Mouse (Mus musculus) retina, postnatal 7 days (tissue): ENCODE data around the gene Sco1.
"Not testable (repeated sequence)": the region's sequence is repeated elsewhere in the genome, so short reads cannot be mapped to it uniquely, and the experiment has no call there.

ENCODE experiments used
- DNase-seq: peaks from one replicate; pipeline ENCODE4 v3.0.0-alpha.2; 2012; ENCODE audit warnings: low read depth, low spot score

Sco1 gene

DNA sequence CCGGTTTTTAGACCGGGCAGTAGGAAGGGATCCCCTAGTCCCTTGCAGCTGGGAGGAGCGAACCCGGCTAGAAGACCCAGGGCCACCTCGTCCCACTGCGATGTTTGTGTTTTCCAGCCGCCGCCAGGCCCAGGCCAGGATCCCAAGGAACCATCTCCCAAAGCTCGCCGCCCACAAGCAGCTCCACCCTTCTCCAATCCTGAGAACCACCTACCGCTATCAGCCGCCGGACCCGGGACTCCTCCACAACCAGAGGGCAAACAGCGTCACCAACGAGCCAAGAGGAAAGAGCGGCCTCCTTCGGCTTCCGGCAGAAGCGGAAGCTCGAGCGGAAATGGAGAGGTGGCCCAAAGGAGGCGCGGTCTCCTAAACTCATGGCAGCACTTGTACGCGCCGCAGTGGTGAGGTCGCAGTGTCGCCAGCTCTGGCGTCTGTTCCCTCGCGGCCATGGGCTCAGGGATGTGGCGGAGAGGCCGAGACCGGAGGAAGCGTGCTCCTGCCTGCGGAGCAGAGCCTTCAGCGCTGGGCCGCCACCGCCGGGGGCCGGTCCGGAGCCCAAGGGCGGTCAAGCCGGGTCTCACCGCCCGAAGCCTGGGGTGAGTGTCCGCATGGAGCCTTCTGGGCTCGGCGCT, at the start of gene Sco1, which contains the start of gene Adprm:
Gene Sco1, plus strand, starts transcription at position 350 of the 632 bp plus-strand sequence.
Gene Adprm, minus strand, starts transcription at position 274 of the 632 bp plus-strand sequence.
- DNase-seq = peak; percentile 72

DNA sequence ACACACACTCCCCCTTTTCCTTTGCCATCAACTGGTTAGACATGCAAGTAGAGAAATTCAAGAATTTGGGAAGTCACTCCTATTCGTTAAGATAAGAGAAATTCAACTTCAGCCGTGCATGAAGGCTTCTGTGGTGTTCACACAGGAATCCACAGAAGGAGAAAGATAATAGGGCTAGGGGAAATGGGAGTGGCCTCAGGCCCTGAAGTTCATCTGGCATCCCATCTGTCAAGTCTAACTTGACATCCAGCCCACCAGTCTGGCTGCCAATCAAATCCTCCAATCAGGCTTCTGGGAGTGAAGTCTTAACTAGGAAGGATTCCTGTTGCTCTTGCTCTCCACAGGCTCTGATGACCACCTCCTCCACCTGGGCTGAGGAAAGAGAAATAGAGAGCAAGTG, 49.6 kb upstream of the Sco1 start:
- no peak for DNase-seq

DNA sequence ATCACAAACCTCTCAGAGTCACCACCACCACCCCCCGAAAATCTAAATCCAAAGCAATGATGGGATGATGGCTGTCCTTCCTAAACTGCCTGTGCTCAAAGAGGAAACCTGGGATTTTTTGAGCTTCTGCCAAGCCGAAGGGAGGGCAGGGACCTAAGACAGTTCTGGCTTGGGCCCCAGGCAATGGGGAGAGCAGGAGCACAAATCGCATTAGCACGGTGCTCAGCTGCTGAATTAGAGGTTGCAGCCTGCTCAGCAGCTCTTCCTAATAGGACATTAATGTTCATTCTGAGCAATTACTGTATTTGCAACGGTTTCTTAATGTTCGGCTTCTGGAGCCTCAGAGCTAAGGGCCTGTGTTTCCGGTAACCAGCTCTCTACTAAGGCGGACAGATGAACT, 44.5 kb upstream of the Sco1 start:
- no peak for DNase-seq

DNA sequence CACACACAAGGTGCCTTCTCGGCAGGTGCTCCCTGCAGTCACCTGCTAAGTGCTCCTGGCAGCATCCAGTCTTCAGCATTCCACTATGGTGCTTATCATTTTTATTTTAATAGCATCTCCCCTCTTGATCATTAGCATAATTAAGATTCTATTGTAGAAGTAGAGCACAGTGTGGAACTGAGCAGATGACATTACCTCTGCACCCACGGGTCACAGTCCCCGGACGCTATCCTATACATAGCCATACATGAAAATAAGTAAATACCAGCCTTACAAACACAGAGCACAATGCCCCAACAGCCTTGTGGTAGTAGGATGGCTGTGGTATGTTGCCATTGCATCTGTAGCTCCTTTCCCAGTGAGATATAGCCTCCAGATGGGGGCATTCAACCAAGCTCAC, 43.9 kb upstream of the Sco1 start:
- DNase-seq = no peak

DNA sequence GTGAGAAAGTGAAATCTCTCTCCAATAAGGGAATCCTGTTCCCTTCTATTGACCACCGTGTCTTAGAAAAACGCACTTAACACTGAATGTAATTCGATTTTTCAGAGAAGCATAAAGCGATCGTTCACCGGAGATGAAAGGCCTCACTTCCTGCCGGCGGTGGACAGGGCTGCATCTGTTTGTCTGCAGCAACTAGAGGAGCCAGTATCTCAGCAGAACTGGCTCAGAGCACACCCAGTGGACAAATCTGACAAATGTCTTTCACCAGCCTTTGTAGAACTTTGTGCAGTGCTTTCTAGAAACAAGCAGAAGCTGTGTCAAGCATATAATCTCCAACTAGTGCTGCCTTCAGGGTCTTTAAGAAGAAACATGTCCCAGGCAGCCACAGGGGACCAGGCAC, 42.0 kb upstream of the Sco1 start:
- DNase-seq = no peak

DNA sequence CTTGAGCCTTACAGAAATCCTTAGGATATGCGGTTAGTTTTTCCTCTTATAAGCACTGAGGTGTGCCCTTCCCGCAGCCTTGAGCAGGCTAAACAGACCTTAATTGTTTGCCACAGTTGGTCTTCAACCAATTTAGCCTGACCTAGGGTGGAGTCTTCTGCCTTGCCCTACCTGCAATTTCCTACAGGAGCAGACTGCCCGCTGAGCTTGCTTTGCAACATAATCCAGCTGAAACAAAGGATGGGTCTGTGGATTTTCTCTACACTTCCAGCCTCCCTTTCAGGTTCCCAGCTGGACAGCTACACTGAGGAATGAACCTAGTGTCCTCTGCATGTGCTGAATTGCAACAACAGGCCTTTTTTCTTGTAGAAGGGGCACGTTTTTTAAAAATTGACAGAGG, 40.8 kb upstream of the Sco1 start:
- DNase-seq = no peak

DNA sequence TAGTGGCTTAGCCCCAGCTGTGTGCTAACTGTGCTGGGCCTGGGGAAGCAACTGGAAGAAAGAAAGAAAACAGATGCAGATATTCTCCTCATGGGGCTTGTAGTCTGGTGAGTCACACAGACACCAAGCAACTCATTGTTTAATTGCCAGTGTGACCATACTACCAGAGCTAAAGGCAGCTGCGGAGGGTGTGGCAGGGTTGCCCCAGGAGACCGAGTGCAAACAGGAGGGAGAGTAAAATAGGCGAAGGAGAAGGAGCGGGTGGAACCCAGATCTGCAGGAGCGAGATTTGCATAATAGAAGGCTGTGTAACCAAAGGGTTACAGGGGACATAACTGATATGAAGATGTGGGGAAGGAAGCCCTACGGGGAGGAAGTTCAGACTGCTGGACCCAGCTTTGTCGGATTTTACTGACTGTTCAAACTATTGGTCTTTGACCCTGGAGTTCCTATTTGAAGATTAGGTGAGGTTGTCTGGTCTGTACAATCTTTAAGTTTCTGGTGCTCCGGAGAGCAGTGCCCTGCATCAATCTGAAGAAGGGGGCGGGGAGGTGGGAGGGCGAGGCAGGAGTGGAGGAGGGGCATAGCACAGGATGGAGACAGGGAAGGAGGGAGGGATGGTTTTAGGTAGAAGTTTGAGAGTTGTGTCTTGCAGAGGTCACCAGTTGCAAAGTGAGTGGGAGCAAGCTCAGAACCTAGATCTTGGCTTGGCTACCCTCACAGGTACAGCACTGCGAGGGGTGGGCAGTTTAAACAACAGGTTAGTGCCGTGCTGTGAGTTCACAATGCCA, 34.5 kb upstream of the Sco1 start:
- no peak for DNase-seq

DNA sequence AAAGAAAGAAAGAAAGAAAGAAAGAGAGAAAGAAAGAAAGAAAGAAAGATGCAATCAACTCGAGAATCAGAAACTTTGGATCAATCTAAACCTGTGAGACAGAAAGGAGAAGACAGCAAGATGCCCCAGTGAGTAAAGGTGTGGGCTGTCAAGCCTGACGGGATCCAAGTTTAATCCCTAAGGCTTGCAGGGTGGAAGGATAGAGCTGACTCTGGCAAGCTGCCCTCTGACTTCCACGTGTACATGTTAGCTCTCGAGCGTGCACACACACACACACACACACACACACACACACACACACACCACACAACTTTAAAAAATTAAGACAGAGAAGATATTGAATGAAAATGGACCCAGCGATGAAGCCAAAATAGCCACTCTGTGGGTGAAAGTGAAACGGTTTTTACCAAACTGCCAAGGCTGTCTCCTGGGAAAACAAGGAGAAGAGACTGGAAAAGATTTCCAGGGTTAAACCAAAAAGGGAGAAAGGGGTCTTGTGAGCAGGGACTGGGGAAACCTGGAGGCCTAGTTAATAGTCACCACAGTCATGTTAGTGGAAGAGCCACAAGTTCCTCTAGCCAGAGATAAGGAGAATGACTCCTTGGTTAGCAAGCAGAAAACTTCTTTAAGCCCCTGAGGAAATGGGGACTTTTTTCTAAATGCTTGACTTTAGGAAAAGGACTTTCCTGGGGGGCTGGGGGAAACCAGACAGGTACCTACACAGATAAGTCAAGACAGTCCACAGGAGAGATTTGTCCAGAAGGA, 32.6 kb upstream of the Sco1 start:
- no peak for DNase-seq

DNA sequence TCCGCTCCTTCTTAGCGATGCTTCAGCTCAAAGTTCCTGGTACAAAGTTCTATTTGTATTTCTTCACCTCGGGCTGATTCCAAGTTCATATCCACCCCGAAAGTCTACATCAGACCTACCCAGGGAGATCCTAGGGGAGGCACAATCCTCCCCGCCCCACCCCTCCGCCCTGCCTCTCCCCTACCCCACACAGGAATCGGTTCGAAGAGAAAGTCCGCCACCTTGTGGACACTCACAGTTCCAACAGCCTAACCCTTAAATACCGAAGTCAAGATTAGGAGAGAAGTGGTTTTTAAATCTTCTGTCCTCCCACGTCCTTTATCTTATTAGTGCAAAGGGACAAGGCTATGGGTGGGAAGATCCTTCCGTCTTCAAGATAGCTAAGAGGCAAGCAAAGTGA, 31.5 kb upstream of the Sco1 start:
- DNase-seq = peak; percentile 53

DNA sequence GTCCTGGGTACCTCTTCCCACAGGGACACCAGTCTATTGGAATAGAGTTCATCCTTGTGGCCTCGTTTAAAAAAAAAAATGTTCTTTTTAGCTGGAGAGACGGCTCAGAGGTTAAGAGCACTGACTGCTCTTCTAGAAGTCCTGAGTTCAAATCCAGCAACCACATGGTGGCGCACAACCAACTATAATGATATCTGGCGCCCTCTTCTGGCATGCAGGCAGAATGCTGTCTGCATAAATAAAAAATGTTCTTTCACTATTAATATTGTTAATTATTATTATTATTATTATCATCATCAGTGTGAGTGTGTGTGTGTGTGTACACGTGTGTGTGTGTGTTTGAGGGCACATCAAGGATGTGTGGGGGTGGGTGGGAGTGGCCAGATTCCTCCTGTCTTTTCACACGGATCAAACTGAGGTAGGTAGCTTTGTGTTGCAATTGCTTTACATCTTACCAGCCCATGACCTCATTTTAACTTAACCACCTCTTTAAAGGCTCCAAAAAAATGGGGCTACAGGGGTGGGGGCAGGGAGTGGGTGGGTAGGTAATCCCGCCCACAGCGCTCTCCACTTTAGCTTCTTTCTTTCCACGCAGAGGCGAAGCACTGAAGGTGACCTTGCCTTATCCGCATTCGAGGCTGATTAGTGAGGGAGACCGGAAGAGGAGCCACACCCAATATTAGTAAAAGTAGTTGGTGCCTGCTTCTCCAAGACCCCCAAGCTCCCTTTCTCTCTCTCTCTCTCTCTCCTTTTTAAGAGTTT, 29.9 kb upstream of the Sco1 start:
- no peak for DNase-seq

DNA sequence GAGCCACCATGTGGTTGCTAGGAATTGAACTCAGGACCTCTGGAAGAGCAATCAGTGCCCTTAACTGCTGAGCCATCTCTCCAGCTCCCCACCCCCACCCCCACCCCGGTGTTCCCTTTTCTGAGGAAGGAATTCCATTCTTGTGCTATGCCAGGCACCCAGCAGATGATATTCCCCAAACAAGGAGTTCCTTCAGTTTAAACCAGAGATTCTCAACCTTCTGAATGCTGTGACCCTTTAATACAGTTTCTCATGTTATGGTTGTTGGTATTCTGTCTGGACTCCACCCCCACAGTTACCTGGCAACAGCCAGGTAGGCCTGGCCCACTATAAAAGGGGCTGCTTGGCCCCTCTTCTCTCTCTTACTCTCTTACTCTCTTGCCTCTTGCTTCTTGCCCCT, 29.3 kb upstream of the Sco1 start:
- DNase-seq = not testable (repeated sequence)

DNA sequence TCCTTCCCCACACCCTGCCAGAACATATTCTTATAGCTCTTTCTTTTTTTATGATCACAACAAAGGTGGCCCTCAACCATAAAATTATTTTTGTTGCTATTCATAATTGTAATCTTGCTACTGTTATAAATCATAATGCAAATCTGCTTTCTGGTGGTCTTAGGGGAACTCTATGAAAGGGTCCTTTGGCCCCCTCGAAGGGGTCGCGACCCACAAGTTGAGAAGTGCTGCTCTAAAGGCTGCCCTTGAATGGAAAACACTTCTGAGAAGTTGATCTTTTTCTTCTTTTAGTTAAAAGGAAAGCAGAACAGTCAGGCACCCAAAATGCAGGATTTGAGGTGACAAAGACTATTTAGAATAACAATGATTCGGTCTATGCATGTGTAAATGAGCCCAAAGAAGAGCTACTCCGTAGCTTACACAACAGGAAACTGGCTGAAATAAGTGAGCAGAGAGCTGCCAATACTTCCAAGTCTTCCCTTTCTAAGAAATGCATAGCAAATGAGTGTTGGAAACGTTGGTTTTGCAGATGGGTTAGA, 28.6 kb upstream of the Sco1 start:
- no peak for DNase-seq

DNA sequence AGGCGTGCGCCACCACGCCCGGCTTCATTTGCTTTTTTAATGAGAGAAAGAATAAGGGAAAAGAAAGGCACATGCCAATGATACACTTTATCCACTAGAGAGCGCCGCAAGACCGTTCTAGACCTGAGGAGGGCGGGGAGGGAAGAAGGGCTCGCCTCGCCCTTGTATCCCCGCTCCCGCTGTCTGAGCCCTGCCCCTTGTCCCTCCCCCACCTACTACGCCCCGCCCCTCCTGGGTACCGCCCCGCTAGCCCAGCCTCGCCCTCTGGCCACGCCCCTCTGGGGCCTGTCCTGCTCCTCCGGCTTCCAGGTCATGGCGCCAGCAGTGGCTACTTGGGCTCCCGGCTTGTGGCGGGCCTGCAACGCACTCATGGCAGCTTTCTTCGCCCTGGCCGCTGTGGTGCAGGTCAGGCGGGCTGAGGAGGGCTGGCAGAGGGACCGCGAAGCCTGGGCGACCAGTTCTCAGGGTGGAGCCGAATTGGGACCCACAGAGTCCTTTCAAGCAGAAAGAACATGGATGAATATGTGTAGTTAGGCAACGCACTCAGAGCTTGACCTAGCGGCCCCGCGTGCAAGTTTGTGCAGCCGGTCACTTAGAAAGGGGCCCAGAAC, 27.5 kb upstream of the Sco1 start, which contains the start of gene Tmem220:
Gene Tmem220, plus strand, starts transcription at position 288 of the 611 bp plus-strand sequence.
- DNase-seq = peak; percentile 94

DNA sequence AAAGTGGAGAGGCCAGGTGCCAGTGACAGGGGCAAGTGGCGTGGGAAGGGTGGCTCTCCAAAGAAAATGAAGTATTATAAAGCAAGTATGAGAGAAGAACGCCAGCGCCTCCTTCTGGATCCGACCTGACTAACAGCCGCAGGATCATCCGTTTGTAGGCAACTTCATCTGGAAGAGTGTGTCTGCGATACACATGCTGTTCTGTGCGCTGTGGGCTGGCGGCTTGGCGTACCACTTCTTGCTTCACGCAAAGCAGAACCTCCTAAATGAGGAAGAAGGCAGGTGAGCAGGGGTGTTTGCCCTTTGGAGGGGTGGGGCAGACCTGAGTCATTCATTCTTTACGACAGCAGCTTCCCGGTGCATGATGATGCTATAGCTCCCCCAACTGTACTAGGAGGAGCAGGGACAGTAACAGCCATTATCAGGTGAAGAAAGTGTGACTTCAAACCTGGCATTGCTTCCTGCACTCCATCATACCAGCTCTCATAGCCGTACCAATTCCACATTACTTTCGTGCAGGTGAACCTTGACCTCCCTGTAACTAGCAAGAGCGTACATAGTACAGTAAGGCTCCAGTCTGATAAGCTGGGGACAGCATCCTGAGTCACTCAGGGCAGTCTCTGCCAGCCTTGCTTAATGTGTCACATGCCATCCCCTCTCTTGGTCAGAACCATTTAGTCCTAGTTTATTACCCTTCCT, 21.4 kb upstream of the Sco1 start:
- DNase-seq = no peak

DNA sequence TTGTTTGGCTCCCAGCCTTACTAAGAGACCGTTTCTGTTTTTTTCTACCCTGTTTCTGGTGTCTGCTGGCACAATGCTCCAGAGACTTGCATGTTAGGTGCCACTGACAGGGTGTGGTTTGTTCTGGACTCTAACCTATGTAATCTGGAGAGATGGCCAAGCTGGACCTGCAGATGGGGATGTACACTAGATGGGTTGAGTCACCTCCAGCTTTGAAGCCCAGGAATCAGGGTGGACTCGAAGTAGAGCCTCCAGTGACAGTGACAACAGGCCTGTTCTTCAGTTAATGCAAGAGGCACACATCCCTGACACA, 20.9 kb upstream of the Sco1 start:
- DNase-seq = no peak

DNA sequence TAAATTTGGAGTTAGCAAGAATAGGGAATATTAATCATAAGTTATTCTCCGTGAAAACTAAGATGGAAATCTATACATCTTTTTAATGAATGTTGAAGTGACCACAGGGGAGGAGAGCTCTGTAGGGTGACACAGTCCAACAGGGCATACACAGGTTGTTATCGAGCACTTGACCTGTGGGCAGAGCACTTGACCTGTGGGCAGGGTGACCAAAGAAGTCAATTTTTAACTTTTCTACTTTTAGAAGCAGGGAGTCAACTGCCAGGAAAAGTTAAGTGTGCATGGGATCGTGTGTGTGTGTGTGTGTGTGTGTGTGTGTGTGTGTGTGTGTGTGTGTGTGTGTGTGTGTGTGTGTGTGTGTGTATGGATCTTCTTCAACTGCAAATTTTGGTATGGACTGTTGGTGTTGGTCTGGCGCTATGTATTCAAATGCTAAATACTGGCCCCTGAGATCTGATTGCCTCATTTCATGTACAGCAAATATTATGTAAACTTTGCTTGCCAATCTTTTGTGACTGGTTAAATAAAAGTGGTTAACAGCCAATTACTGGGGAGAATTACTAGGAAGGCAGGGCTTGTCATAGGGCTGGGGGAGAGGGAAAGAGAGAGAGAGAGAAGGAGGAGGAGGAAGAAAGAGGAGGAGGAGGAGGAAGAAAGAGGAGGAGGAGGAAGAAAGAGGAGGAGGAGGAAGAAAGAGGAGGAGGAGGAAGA, 17.5 kb upstream of the Sco1 start:
- no peak for DNase-seq

DNA sequence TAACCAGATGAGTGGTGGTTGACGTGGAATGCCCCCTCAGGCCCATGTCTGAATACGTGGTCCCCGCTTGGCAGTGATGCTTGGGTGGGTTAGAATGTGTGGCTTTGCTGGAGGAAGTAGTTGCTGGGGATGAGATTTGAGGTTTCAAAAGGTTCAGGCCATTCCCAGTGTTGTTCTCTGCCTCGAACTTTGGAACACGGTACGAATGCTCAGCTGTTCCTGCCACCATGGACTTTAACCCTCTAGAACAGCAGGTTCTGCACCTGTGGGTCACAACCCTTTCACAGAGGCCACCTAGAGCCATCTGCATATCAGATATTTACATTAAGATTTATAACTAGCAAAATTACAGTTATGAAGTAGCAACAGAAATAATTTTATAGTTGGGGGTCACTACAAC, 16.2 kb upstream of the Sco1 start:
- no peak for DNase-seq

DNA sequence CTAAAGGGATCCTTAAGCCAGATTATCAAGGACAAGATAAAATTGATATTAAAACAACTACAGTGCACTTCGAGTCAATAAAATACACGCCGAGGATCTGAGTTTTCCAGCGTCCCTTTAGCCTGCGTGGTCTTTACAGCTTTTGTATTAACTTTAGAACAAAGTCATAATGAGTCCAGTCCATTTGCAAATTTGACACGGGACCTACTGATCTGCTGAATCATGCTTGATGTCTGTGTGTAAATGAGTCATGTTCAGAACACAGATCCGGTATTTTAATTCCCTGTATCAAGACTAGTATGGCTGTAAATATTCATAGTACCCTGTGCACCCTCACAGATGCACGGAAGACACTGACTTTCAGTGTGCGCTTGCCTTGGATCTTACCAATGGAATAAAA, 15.6 kb upstream of the Sco1 start:
- no peak for DNase-seq

DNA sequence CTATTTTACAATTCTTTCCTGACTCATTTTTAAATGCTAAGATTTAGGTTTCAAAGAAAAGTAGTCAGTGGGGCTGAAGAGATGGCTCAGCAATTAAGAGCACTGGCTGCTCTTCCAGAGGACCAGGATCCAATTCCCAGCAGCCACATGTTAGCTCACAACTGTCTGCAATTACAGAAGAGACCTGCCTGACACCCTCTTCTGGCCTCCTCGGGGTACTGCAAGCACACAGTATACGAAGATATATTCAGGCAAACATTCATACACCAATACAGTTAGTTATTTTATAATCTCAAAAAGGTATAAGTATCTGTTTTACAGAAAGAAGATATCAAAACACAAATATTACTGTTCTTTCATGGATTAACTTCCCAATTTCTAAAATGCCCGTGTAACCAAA, 12.7 kb upstream of the Sco1 start:
- DNase-seq = no peak

DNA sequence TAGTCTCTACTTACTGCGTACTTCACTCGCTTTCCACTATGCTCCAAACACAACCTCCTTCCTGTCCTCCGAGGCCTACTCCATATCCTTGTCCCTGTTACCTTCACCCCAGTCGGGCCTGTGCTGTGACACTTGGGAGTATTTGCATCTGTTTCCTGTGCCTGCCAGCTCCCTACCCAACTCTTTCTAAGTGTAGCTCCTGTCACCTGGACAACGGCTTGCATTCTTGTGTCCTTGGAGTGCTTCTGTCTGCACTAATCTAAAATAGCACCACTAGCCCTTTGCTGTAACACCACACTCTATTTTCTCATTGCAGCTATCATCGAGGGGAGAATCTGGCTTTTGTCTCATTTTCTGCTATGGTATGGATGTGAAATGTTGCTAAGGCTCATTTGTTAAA, 12.0 kb upstream of the Sco1 start:
- DNase-seq = no peak
